Mouse (Mus musculus) intestine, postnatal 0 days (tissue): Measurements from ENCODE around the gene Med16. TPM values are rescaled to one million over a fixed set of nuclear protein-coding genes. Genes with fewer than 3 reads are reported as not detected.

Experiments used
- ATAC-seq: fragments of 200-750 bp; cut with Nextera tagmentation; 2 replicates; pipeline ENCODE4 v1.8.0; 2017; ENCODE audit warnings: mild to moderate bottlenecking, moderate TSS enrichment, moderate library complexity
- H3K27ac ChIP-seq: fragments of 300-500 bp; sonication (generic); 2 replicates; pipeline ENCODE4 v1.5.1; 2014; ENCODE audit warnings: mild to moderate bottlenecking, low read depth, low read length, moderate library complexity
- H3K27me3 ChIP-seq: fragments of 300-500 bp; sonication (generic); replicated peaks from 2 replicates; pipeline ENCODE4 v1.6.1; 2014; ENCODE audit warnings: low read length, mixed read lengths; ENCODE audit not compliant: control insufficient read depth, insufficient read depth
- H3K36me3 ChIP-seq: fragments of 300-500 bp; sonication (generic); 2 replicates; pipeline ENCODE4 v1.6.1; 2014; ENCODE audit warnings: mild to moderate bottlenecking, moderate library complexity; ENCODE audit not compliant: control insufficient read depth, insufficient read depth
- H3K4me1 ChIP-seq: fragments of 300-500 bp; sonication (generic); replicated peaks from 2 replicates; pipeline ENCODE4 v1.6.1; 2014; ENCODE audit warnings: antibody characterized with exemption, low read length, mixed read lengths; ENCODE audit not compliant: control insufficient read depth, insufficient read depth
- H3K4me2 ChIP-seq: fragments of 300-500 bp; sonication (generic); replicated peaks from 2 replicates; pipeline ENCODE4 v1.6.1; 2014; ENCODE audit warnings: low read depth, mild to moderate bottlenecking, moderate library complexity
- H3K4me3 ChIP-seq: fragments of 300-500 bp; sonication (generic); 2 replicates; pipeline ENCODE4 v1.5.1; 2014; ENCODE audit warnings: low read depth, low read length
- H3K9ac ChIP-seq: fragments of 300-500 bp; sonication (generic); 2 replicates; pipeline ENCODE4 v1.6.1; 2014; ENCODE audit warnings: mild to moderate bottlenecking, low read depth, low read length
- H3K9me3 ChIP-seq: fragments of 300-500 bp; sonication (generic); 2 replicates; pipeline ENCODE4 v1.6.1; 2016; ENCODE audit warnings: mixed run types; ENCODE audit not compliant: control insufficient read depth
- CTCF ChIP-seq: sonication (generic); IDR thresholded peaks from 2 replicates; pipeline ENCODE4 v1.5.1; 2016; ENCODE audit warnings: low read depth, mild to moderate bottlenecking, control low read depth, antibody characterized with exemption, moderate library complexity
- WGBS: fragments of 180-500 bp; shearing (Covaris S2); extraction: QIAGEN DNeasy Blood & Tissue Kit; methylation state at CpG from one replicate; pipeline ENCODE4 v1.1.7; 2014; 5-methylcytosine and 5-hydroxymethylcytosine counted together
- polyA plus RNA-seq: library from polyadenylated mRNA; unstranded; fragments of >200 nt; fragmentation: Nextera tagmentation; extraction: Ambion mirVana; gene quantifications from 2 replicates; pipeline ENCODE4 v1.2.1, GENCODE M21; 2015

Gene Med16
- polyA plus RNA-seq, 1 experiment from 2014 or later: 17.8 TPM

DNA sequence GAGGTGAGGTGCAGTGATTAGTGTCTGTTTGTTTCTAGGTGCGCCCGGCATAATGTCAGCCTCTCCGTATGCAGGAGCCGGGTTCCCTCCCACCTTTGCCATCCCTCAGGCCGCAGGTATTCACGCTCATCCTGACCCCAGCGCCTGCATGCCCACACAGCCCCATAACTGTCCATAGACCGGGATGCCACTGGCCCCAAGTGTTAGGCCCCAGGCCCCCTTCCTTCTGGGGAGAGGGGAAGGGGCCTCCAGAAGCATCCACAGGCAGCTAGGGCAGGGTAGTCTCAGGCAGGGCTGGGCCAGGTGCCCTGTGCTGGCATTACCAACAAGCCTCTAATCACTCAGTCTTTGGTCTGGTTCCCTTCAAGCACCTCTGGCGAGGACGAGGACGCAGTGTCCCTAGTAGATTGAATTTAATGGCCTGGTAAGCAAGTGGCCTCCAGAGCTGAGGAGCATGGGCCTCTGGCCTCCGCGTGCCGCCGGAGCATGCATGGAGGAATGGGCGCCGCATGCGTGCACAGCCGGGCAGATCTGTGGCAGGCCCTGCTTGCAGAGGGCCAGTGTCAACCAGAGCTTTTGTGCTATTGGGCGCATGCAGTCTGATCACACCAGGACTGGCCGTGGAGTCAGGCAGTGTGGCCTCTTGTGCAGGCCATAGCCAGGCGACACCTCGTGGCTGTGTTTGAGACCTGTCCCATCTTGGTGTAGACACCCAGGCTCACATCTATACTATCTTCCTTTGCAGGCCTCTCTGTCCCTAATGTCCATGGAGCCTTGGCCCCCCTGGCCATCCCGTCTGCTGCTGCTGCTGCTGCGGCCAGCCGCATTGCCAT, 48.4 kb downstream of the Med16 start:
- Histone ChIP-seq H3K9me3 (no peaks in the 10 kb centered on the region), H3K4me2 (no peak overlapping the region), H3K4me3 (no peak overlapping the region), H3K36me3 (peaks cover 72% of the 10 kb centered on the region), H3K27me3 (no peaks in the 10 kb centered on the region), H3K9ac (no peak overlapping the region), H3K27ac (peak overlapping the region; percentile 22; the same call in 1 of the 2 replicates), H3K4me1 (0 out of 2 replicates have a peak, but pooled peaks cover 5% of the 10 kb centered on the region)
- WGBS: 84% methylated on average over 26 of the region's 26 CpGs
- no peak for TF ChIP-seq CTCF
- no peak for ATAC-seq

DNA sequence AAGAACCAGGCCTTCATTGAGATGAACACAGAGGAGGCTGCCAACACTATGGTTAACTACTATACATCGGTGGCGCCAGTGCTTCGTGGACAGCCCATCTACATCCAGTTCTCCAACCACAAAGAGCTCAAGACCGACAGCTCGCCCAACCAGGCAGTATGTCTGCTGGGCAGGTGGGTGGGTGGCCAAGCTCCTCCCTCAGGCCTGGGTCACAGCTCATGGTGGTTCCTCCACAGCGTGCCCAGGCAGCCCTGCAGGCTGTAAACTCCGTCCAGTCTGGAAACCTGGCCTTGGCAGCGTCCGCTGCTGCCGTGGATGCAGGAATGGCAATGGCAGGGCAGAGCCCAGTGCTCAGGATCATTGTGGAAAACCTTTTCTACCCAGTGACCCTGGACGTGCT, 49.6 kb downstream of the Med16 start:
- no peak overlapping the region for H3K9ac ChIP-seq
- peaks cover 68% of the 10 kb centered on the region for H3K36me3 ChIP-seq
- H3K9me3 ChIP-seq: no peaks in the 10 kb centered on the region
- no peak for ATAC-seq
- no peak for TF ChIP-seq CTCF
- no peaks in the 10 kb centered on the region for H3K27me3 ChIP-seq
- 70% methylated on average over 11 of the region's 11 CpGs for WGBS
- no peak overlapping the region for H3K4me3 ChIP-seq
- H3K4me1 ChIP-seq: 0 out of 2 replicates have a peak, but pooled peaks cover 5% of the 10 kb centered on the region
- H3K4me2 ChIP-seq: no peak overlapping the region
- H3K27ac ChIP-seq: peak overlapping the region; percentile 22

DNA sequence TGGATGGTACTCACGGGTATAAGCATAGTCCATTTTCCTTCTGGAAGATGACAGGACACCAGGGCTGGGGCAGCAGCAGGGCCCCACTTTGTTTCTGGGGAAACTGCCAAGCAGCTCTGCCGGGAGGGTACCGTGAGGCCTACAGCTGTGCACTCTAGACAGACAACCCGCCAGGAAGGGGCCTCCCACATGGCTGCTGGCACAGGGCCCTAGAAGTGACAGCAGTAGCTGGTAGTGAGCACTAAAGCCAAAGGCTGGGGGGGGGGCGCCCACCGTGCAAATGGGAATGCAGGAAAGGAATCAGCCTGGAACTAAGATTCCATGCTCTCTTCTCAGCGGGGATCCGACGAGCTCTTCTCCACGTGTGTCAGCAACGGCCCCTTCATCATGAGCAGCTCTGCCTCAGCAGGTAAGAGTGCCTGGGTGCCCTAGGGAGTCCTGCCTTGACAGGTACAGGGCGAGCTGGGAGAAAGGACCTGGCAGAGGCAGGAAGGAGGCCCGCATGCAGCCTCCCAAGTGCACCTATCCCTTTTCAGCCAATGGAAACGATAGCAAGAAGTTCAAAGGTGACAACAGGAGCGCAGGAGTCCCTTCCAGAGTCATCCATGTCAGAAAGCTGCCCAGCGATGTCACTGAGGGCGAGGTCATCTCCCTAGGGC, 50.2 kb downstream of the Med16 start:
- H3K9me3 ChIP-seq: no peaks in the 10 kb centered on the region
- no peak overlapping the region for H3K9ac ChIP-seq
- H3K4me1 ChIP-seq: 0 out of 2 replicates have a peak, but pooled peaks cover 5% of the 10 kb centered on the region
- no peak overlapping the region for H3K4me3 ChIP-seq
- 20% methylated on average over 16 of the region's 17 CpGs for WGBS
- peaks cover 63% of the 10 kb centered on the region for H3K36me3 ChIP-seq
- H3K27me3 ChIP-seq: no peaks in the 10 kb centered on the region
- no peak for TF ChIP-seq CTCF
- no peak for ATAC-seq
- peak overlapping the region; percentile 31; the same call in 1 of the 2 replicates for H3K27ac ChIP-seq
- H3K4me2 ChIP-seq: peak overlapping the region; percentile 90

DNA sequence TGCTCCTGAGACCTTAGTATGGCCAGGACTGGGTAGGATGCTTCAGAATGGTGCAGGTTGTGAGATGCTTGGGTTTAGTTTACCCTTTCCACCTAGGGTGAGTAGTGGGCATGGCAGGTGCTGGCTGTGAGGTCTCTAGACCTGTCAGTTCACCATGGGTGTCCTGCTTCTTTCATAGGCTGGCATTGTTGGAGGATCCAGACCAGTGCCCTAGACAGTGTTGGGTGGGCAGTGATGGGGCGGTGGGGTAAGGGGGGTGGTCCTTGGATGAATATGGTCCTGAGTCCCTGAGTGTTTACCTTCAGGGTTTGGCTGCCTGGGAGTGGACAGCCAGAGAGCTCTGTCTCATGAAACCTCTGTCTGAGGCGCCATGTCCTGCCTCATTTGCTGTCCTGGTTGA, 50.8 kb downstream of the Med16 start:
- H3K4me1 ChIP-seq: peaks cover 7% of the 10 kb centered on the region; the same call in 1 of the 2 replicates
- no peaks in the 10 kb centered on the region for H3K9me3 ChIP-seq
- peak overlapping the region; percentile 100; the same call in 1 of the 2 replicates for H3K27ac ChIP-seq
- 16% methylated on average over 2 of the region's 2 CpGs for WGBS
- no peaks in the 10 kb centered on the region for H3K27me3 ChIP-seq
- H3K9ac ChIP-seq: no peak overlapping the region
- H3K4me3 ChIP-seq: peak overlapping the region; percentile 88; the same call in 1 of the 2 replicates
- ATAC-seq: no peak
- H3K4me2 ChIP-seq: peak overlapping the region; percentile 90
- no peak for TF ChIP-seq CTCF
- peaks cover 57% of the 10 kb centered on the region for H3K36me3 ChIP-seq

DNA sequence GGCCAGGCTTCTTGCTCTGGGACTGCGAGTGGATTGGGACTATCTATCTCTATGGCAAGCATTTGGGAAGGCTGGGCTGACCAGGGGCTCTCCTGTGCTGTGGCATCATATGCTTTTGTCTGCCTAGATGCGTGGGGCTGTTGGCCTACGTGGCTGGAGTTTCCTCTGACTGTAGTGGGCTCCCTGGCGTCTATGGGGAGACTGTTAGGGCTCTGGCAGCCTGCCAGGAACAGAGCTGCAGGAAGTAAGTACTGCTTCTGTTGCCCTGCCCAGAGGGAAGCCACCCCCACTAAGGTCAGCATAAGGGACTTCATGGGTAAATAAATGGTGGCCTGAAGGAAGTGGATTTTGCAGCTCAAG, 51.3 kb downstream of the Med16 start:
- no peaks in the 10 kb centered on the region for H3K9me3 ChIP-seq
- H3K4me2 ChIP-seq: peak overlapping the region; percentile 90
- peak overlapping the region; percentile 88 for H3K4me3 ChIP-seq
- peak overlapping the region; percentile 96 for H3K9ac ChIP-seq
- H3K36me3 ChIP-seq: peaks cover 52% of the 10 kb centered on the region
- peak overlapping the region; percentile 100 for H3K27ac ChIP-seq
- H3K27me3 ChIP-seq: no peaks in the 10 kb centered on the region
- TF ChIP-seq CTCF: no peak
- ATAC-seq: no peak
- 2% methylated on average over 4 of the region's 4 CpGs for WGBS
- peaks cover 11% of the 10 kb centered on the region for H3K4me1 ChIP-seq

DNA sequence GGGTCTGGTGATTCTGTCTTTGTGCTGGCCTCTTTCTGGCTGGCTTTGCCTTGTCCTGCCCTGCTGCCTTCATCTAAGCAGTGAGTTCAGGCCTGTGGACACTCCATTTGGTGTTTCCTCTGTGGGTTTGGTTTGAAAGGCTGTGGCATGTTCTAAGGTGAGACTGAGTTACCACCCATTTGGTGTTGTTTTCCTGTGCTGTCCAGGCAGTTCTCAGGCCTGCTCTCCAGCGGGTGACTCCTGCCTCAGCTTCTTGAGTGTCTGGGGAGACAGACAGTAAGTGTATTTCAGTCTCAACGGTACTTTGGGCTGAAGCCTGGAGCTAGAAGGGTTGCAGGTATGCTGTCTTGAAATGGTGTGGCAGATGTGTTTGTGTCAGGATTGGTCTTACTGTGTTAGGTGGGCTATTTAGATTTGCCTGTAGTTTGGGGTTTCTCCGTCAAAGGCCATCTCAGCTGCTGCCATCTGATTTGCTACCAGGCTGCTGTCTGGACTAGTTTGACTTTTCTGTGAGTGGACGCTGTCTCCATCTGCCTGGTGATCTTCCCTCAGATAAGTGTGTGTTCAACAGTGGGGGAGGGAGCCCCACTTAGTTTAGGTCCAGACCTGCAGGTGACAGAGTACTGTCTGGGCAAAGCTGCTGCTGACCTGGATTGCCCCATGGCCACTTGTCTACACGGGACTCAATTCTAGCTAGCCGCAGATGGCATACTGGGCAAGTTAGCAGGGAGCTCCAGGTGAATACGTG, 51.8 kb downstream of the Med16 start:
- H3K9ac ChIP-seq: peak overlapping the region; percentile 96
- peaks cover 17% of the 10 kb centered on the region for H3K4me1 ChIP-seq
- WGBS: 9% methylated on average over 7 of the region's 7 CpGs
- H3K27me3 ChIP-seq: no peaks in the 10 kb centered on the region
- no peak for ATAC-seq
- peaks cover 47% of the 10 kb centered on the region for H3K36me3 ChIP-seq
- no peaks in the 10 kb centered on the region for H3K9me3 ChIP-seq
- TF ChIP-seq CTCF: no peak
- peak overlapping the region; percentile 88 for H3K4me3 ChIP-seq
- peak overlapping the region; percentile 90 for H3K4me2 ChIP-seq
- peak overlapping the region; percentile 100 for H3K27ac ChIP-seq
